Mouse (Mus musculus) brain, adult 10 weeks (tissue): ENCODE results near the gene Mrgprd. TPM values are rescaled to one million over a fixed set of nuclear protein-coding genes. Genes with fewer than 3 reads are reported as not detected.

Source experiments
- polyA plus RNA-seq: library from polyadenylated mRNA; stranded (reverse); fragments of 350-450 nt; fragmentation: Illumina TruSeq; extraction: RNeasy Lipid Tissue Mini Kit (QIAGEN cat#74804); gene quantifications from one replicate; pipeline ENCODE4 v1.2.3, GENCODE M21; 2015; ENCODE audit warnings: low read depth, low replicate concordance

The Mrgprd gene
- polyA plus RNA-seq = not detected

DNA sequence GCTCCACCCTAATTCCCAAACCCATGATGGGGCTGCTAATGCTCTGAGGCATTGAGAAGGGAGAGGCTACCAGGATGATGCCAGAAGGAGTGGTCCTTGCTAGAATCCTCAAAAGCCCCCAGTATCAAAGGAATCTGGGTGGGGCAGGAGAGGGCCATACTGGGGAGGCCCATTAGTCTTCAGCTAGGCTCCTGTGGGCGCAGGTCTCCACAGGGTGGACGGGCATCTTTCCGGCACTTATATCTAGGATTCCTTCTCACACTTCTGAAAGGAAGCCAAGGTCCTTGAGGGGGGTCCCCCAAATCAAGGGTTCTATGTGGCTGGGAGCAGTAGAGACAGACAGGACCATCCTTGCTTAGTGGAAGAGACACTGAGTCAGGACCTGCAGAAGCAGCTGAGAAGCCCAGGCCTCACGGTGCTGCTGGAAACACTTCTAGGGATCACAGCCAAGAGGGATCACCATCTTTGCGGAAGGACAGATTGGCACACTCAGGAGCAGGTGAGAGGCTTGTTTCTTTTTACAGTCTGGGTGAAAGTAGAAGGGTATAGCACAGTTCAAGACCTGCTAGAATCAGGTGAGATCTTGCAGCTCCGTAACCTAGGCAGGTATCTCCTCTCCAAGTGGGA is at the start of gene Mrgprd:
Gene Mrgprd, plus strand, starts transcription at position 51 of the 627 bp plus-strand sequence.

DNA sequence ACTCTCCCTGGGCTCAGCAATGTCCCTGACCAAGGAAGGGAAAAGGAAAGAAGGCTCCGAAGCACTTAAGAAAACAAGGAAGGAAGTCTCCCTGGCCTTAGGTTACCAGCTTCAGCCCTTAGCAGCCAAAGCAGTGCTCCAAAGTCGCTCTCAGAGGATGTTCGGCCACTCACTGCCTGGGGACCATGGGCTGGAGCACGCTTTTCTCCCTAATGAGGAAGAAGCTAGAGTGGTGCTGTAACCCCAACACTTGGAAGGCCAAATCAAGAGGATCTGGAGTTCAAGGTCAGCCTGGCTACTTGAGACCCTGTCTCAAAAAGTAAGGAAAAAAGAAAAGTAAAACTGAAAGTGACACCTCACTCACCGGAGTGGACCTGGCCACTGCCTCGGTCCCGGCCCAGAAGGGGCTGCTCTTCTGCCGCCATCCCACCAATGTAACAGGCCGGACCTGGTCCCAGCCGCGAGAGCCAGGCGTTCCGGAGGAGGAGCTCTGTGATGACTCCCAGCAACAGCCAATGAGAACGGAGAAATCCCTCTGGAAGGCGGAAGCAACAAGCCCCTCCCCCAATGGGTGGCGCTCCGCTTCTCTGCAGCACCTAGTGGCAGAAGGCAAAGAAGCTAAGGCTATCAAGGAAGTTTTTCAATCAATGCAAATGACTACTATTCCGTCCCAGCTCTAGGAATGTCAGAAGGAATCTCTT is 31.0 kb upstream of the Mrgprd start, which contains the start of gene Tpcn2:
Gene Tpcn2, minus strand, starts transcription at position 525 of the 701 bp plus-strand sequence.

DNA sequence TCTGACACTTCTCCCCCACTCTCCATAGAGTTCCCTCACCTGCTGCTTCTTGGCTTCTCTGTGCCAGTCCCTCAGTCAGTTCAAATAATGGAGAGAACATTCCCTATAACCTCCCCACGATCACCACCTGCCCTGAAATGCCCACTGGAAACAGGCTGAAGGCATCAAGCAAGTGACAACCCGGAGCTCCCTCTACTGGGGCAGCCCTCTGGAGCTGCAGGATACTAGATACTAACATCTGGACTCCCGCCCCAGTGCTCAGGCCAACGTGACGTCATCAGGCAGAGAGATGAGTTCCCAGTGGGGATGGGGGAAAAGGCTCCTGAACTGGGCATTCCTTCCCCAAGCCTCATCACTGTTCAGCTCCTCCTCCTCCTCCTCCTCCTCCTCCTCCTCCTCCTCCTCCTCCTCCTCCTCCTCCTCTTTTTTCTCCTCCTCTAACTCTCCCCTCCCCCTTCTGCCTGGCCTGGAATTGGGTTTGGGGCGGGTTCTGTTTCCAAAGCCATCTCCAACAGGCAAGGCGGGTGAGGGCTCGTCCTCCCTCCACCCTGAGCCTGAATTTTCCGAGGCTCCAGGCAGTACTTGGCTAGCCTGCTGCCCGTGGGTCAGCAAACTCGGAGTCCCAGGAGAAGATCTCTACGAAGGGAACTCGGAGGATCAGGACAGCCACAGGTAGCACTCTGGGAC is 14.2 kb upstream of the Mrgprd start, which contains the start of gene Mrgprf:
Gene Mrgprf, plus strand, starts transcription at position 508 of the 687 bp plus-strand sequence.

Other genes starting within 250 kb of the Mrgprd start
- gene 1810010D01Rik, start 106.7 kb upstream of the Mrgprd start, polyA plus RNA-seq = not detected
- 4.5 TPM for gene Tpcn2, start 30.8 kb upstream of the Mrgprd start, polyA plus RNA-seq
- 0.61 TPM for gene Mrgprf, start 14.0 kb upstream of the Mrgprd start, polyA plus RNA-seq